Mouse (Mus musculus): ENCODE measurements around the gene Sugp1. TPM values are rescaled to one million over a fixed set of nuclear protein-coding genes. Genes with fewer than 3 reads are reported as not detected.

Gene Sugp1
- polyA plus RNA-seq, 2 experiments = 25.4 to 32.6 TPM

DNA sequence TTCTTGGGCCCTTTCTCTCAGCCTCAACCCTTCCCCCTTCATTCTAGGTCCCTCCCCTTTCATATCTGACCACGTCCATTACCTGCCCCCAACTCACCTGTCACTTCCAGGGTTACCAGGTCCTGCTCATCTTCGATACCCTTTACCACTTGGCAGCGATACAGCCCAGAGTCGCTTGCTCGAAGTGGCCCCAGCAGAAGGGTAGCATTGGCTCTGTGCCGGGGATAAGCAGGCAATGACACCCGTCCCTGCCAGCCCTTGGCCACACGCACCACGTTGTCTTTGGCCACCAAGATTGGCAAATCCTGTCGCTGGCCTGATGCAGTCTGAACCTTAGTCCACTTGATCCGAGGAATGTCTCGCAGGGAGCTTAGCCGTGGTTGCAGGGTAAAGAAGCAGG, 72.3 kb downstream of the Sugp1 start:
- no peak overlapping the region for H3K9ac ChIP-seq (ENCODE audit: low read depth, low read length, severe bottlenecking)
- H3K4me1 ChIP-seq (ENCODE audit: control insufficient read depth, insufficient read depth, low read length) = no peaks in the 10 kb centered on the region
- DNase-seq (ENCODE audit: low spot score) (no peak), ATAC-seq (ENCODE audit: low FRiP score, low read depth) (no peak)
- no peaks in the 10 kb centered on the region for H3K36me3 ChIP-seq (ENCODE audit: control insufficient read depth, insufficient read depth, low read length)
- H3K4me2 ChIP-seq (replicated peaks; ENCODE audit: low read depth, low read length, severe bottlenecking) = no peak overlapping the region
- H3K27me3 ChIP-seq (ENCODE audit: control insufficient read depth, insufficient read depth, low read length) = peaks cover 83% of the 10 kb centered on the region
- H3K9me3 ChIP-seq (ENCODE audit: control insufficient read depth, low read length) = no peaks in the 10 kb centered on the region
- 67% methylated on average over 13 of the region's 13 CpGs for WGBS
- H3K4me3 ChIP-seq (replicated peaks; ENCODE audit: low read length) = no peak overlapping the region
- no peak for TF ChIP-seq POLR2A (IDR thresholded peaks at IDR 0.05; ENCODE audit: borderline replicate concordance, extremely low read depth, insufficient read depth, insufficient read length)
- H3K27ac ChIP-seq (replicated peaks; ENCODE audit: low read depth, low read length) = no peak overlapping the region

DNA sequence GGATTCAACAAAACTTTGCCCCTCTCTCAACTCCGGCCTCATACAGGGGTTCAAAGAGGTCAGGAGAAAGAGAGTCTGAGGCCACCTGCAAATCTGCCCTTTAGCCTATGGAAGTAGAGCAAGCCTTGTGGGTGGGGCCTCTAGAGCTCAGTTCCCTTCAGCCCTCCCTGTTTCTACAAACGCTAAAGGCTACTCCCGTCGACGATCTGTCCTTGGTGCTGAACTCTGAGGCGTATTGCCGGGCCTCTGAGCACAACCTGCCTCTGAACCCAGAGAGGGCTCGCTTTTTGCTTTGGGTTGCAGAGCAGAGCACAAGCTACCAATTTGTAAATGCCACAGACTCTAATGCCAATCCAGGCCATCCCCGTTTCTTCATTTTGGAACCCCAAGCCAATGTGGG, 75.0 kb downstream of the Sugp1 start:
- DNase-seq (ENCODE audit: low spot score) = peak; percentile 79
- no peak overlapping the region for H3K4me3 ChIP-seq (replicated peaks; ENCODE audit: low read length)
- H3K4me2 ChIP-seq (replicated peaks; ENCODE audit: low read depth, low read length, severe bottlenecking) = no peak overlapping the region
- no peak overlapping the region for H3K9ac ChIP-seq (ENCODE audit: low read depth, low read length, severe bottlenecking)
- H3K36me3 ChIP-seq (ENCODE audit: control insufficient read depth, insufficient read depth, low read length) = no peaks in the 10 kb centered on the region
- 10% methylated on average over 9 of the region's 9 CpGs for WGBS
- no peak for TF ChIP-seq POLR2A (IDR thresholded peaks at IDR 0.05; ENCODE audit: borderline replicate concordance, extremely low read depth, insufficient read depth, insufficient read length)
- H3K9me3 ChIP-seq (ENCODE audit: control insufficient read depth, low read length) = no peaks in the 10 kb centered on the region
- H3K4me1 ChIP-seq (ENCODE audit: control insufficient read depth, insufficient read depth, low read length) = 0 out of 2 replicates have a peak, but pooled peaks cover 3% of the 10 kb centered on the region
- H3K27ac ChIP-seq (replicated peaks; ENCODE audit: low read depth, low read length) = no peak overlapping the region
- ATAC-seq (ENCODE audit: low FRiP score, low read depth) = no peak
- H3K27me3 ChIP-seq (ENCODE audit: control insufficient read depth, insufficient read depth, low read length) = peaks cover 59% of the 10 kb centered on the region

DNA sequence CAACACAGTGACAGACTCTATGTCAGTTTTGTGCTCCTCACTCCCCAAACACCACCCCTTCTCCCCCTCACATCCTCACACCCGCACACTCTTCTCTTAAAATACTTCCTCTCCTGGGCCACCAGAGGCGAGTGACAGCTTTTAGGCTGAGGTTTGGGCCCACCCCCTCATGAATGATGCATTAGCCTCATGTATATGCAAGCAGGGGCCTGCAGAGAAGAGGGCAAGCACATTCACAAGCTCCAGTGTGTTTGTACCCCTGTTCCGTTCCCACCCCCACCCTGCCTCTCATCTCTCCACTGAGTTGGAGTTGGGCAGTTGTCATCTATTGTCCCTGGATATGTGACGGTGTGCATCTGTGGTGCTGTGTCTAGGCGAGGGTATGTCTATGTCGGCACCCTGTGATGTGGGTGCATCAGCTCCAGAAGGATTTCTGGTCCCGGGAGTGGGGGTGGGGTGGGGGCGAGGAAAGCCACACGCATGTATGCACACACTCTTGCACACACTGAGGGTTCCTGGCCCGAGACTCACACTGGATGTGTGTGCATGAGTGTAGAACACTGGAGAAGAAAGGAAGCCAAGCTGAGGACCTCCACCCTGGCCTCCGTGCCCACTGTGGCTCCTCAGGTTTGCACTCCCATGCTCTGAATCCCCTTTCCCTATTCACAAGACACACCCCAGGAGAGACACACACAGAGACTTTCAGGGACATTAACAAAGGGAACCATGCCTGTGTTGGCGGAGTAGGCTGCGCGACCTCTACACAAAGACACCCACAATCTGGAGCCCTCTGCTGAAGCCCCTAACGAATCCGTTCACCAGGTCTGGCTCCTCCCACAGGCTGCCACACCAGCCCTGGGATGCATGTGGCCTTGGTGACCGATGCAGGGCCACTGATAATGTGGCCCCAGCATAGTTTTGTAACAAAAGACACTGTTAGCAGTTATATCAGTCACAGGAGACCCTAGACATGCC, 76.4 kb downstream of the Sugp1 start:
- Histone ChIP-seq H3K36me3 (ENCODE audit: control insufficient read depth, insufficient read depth, low read length) (no peaks in the 10 kb centered on the region), H3K4me2 (replicated peaks; ENCODE audit: low read depth, low read length, severe bottlenecking) (no peak overlapping the region), H3K4me1 (ENCODE audit: control insufficient read depth, insufficient read depth, low read length) (0 out of 2 replicates have a peak, but pooled peaks cover 3% of the 10 kb centered on the region), H3K4me3 (replicated peaks; ENCODE audit: low read length) (no peak overlapping the region), H3K27ac (replicated peaks; ENCODE audit: low read depth, low read length) (no peak overlapping the region), H3K9me3 (ENCODE audit: control insufficient read depth, low read length) (no peaks in the 10 kb centered on the region), H3K27me3 (ENCODE audit: control insufficient read depth, insufficient read depth, low read length) (peaks cover 46% of the 10 kb centered on the region), H3K9ac (ENCODE audit: low read depth, low read length, severe bottlenecking) (no peak overlapping the region)
- TF ChIP-seq POLR2A (IDR thresholded peaks at IDR 0.05; ENCODE audit: borderline replicate concordance, extremely low read depth, insufficient read depth, insufficient read length) = no peak
- DNase-seq (ENCODE audit: low spot score) (no peak), ATAC-seq (ENCODE audit: low FRiP score, low read depth) (no peak)
- 12% methylated on average over 17 of the region's 17 CpGs for WGBS

DNA sequence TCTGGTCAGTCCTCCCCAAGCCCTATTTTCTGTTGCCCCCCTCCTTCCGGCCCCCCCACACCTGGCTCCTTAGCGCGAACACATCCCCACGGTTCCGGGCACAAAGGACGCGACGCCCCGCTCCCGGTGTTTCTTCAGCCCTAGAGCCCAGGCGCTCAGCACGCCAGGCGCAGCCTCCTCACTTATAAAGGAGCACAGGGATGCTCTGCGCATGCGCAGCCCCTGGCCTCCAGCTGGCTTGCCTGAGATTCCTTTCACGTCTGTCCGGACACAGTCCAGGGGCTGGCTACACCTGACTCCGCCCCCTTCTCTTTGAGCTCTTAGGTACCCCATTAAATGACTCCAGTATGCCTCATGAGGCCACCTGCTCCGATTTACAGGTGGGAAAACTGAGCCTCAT, 78.1 kb downstream of the Sugp1 start, which contains the start of gene Ncan:
TSS of gene Ncan (minus strand) at position 207 of the 400 bp plus-strand sequence.
- peak within 1 kb of the TSS; percentile 20 for H3K4me3 ChIP-seq (replicated peaks; ENCODE audit: low read length)
- H3K27ac ChIP-seq (replicated peaks; ENCODE audit: low read depth, low read length) = no peak within 1 kb of the TSS
- DNase-seq (ENCODE audit: low spot score) (peak; percentile 72), ATAC-seq (ENCODE audit: low FRiP score, low read depth) (peak; percentile 63)
- 0 out of 2 replicates have a peak, but pooled peaks cover 3% of the 10 kb centered on the region for H3K4me1 ChIP-seq (ENCODE audit: control insufficient read depth, insufficient read depth, low read length)
- peaks cover 35% of the 10 kb centered on the region for H3K27me3 ChIP-seq (ENCODE audit: control insufficient read depth, insufficient read depth, low read length)
- no peak for TF ChIP-seq POLR2A (IDR thresholded peaks at IDR 0.05; ENCODE audit: borderline replicate concordance, extremely low read depth, insufficient read depth, insufficient read length)
- H3K9ac ChIP-seq (ENCODE audit: low read depth, low read length, severe bottlenecking) = 0 out of 2 replicates have a peak within 1 kb of the TSS, but pooled peaks have one; percentile 38
- no peaks in the 10 kb centered on the region for H3K9me3 ChIP-seq (ENCODE audit: control insufficient read depth, low read length)
- no peaks in the 10 kb centered on the region for H3K36me3 ChIP-seq (ENCODE audit: control insufficient read depth, insufficient read depth, low read length)
- WGBS = 1% methylated on average over 19 of the region's 19 CpGs
- H3K4me2 ChIP-seq (replicated peaks; ENCODE audit: low read depth, low read length, severe bottlenecking) = peak within 1 kb of the TSS; percentile 45

Small RNAs within 50 kb of the gene (microRNA-seq; reads per million reads assigned to microRNA genes)
- not detected for gene Mir7066

Other genes with a start within 250 kb of the Sugp1 start
- gene Gmip, start 234.1 kb upstream of the Sugp1 start, polyA plus RNA-seq (2012; rRNA removed) = 25.4 and 27.8 TPM in 2 replicates
- gene Gmip, start 234.1 kb upstream of the Sugp1 start, polyA plus RNA-seq (2014; fragmentation: Nextera tagmentation; extraction: Ambion mirVana) = 7.7 and 8.5 TPM in 2 replicates
- 4.1 and 6.4 TPM in 2 replicates for gene Lpar2, start 220.4 kb upstream of the Sugp1 start, polyA plus RNA-seq (2012; rRNA removed)
- 1.5 TPM in 2 replicates for gene Lpar2, start 220.4 kb upstream of the Sugp1 start, polyA plus RNA-seq (2014; fragmentation: Nextera tagmentation; extraction: Ambion mirVana)
- 6.3 and 6.6 TPM in 2 replicates for gene Pbx4, start 210.3 kb upstream of the Sugp1 start, polyA plus RNA-seq (2012; rRNA removed)
- gene Pbx4, start 210.3 kb upstream of the Sugp1 start, polyA plus RNA-seq (2014; fragmentation: Nextera tagmentation; extraction: Ambion mirVana) = 5.2 and 6.8 TPM in 2 replicates
- gene Cilp2, start 155.1 kb upstream of the Sugp1 start, polyA plus RNA-seq (2012; rRNA removed) = 2.6 and 3.6 TPM in 2 replicates
- 1.5 and 1.9 TPM in 2 replicates for gene Cilp2, start 155.1 kb upstream of the Sugp1 start, polyA plus RNA-seq (2014; fragmentation: Nextera tagmentation; extraction: Ambion mirVana)
- 0.84 and 1.2 TPM in 2 replicates for gene Tssk6, start 140.6 kb upstream of the Sugp1 start, polyA plus RNA-seq (2012; rRNA removed)
- 4.1 TPM in 2 replicates for gene Tssk6, start 140.6 kb upstream of the Sugp1 start, polyA plus RNA-seq (2014; fragmentation: Nextera tagmentation; extraction: Ambion mirVana)
- 85.3 and 97.4 TPM in 2 replicates for gene Ndufa13, start 140.3 kb upstream of the Sugp1 start, polyA plus RNA-seq (2012; rRNA removed)
- 187 and 190 TPM in 2 replicates for gene Ndufa13, start 140.3 kb upstream of the Sugp1 start, polyA plus RNA-seq (2014; fragmentation: Nextera tagmentation; extraction: Ambion mirVana)
- 5.4 and 8.6 TPM in 2 replicates for gene Yjefn3, start 140.1 kb upstream of the Sugp1 start, polyA plus RNA-seq (2012; rRNA removed)
- gene Yjefn3, start 140.1 kb upstream of the Sugp1 start, polyA plus RNA-seq (2014; fragmentation: Nextera tagmentation; extraction: Ambion mirVana) = 4.2 and 5.5 TPM in 2 replicates
- gene Gatad2a, start 46.4 kb upstream of the Sugp1 start, polyA plus RNA-seq (2012; rRNA removed) = 49.2 and 62.3 TPM in 2 replicates
- gene Gatad2a, start 46.4 kb upstream of the Sugp1 start, polyA plus RNA-seq (2014; fragmentation: Nextera tagmentation; extraction: Ambion mirVana) = 65.0 and 78.3 TPM in 2 replicates
- gene Mau2, start 79 bp upstream of the Sugp1 start, polyA plus RNA-seq (2012; rRNA removed) = 85.5 and 124 TPM in 2 replicates
- 50.5 and 51.8 TPM in 2 replicates for gene Mau2, start 79 bp upstream of the Sugp1 start, polyA plus RNA-seq (2014; fragmentation: Nextera tagmentation; extraction: Ambion mirVana)
- gene Tm6sf2, start 30.1 kb downstream of the Sugp1 start, polyA plus RNA-seq (2012; rRNA removed) = 5.2 and 7.2 TPM in 2 replicates
- gene Tm6sf2, start 30.1 kb downstream of the Sugp1 start, polyA plus RNA-seq (2014; fragmentation: Nextera tagmentation; extraction: Ambion mirVana) = 0.54 and 1.2 TPM in 2 replicates
- 0.23 and 0.38 TPM in 2 replicates for gene Hapln4, start 40.6 kb downstream of the Sugp1 start, polyA plus RNA-seq (2012; rRNA removed)
- 0.41 TPM in 1 of 2 replicates, not detected in the other for gene Hapln4, start 40.6 kb downstream of the Sugp1 start, polyA plus RNA-seq (2014; fragmentation: Nextera tagmentation; extraction: Ambion mirVana)
- 0.58 and 0.59 TPM in 2 replicates for gene Ncan, start 78.1 kb downstream of the Sugp1 start, polyA plus RNA-seq (2012; rRNA removed)
- 0.25 and 0.48 TPM in 2 replicates for gene Ncan, start 78.1 kb downstream of the Sugp1 start, polyA plus RNA-seq (2014; fragmentation: Nextera tagmentation; extraction: Ambion mirVana)
- 17.4 and 19.3 TPM in 2 replicates for gene Nr2c2ap, start 88.5 kb downstream of the Sugp1 start, polyA plus RNA-seq (2012; rRNA removed)
- 18.3 and 20.8 TPM in 2 replicates for gene Nr2c2ap, start 88.5 kb downstream of the Sugp1 start, polyA plus RNA-seq (2014; fragmentation: Nextera tagmentation; extraction: Ambion mirVana)
- 33.5 and 38.6 TPM in 2 replicates for gene Rfxank, start 96.3 kb downstream of the Sugp1 start, polyA plus RNA-seq (2012; rRNA removed)
- gene Rfxank, start 96.3 kb downstream of the Sugp1 start, polyA plus RNA-seq (2014; fragmentation: Nextera tagmentation; extraction: Ambion mirVana) = 17.6 and 17.8 TPM in 2 replicates
- gene Borcs8, start 96.7 kb downstream of the Sugp1 start, polyA plus RNA-seq (2012; rRNA removed) = 84.2 and 89.1 TPM in 2 replicates
- 61.4 and 61.8 TPM in 2 replicates for gene Borcs8, start 96.7 kb downstream of the Sugp1 start, polyA plus RNA-seq (2014; fragmentation: Nextera tagmentation; extraction: Ambion mirVana)
- 0.67 and 0.82 TPM in 2 replicates for gene Mef2b, start 96.9 kb downstream of the Sugp1 start, polyA plus RNA-seq (2012; rRNA removed)
- 0.37 TPM in 1 of 2 replicates, not detected in the other for gene Mef2b, start 96.9 kb downstream of the Sugp1 start, polyA plus RNA-seq (2014; fragmentation: Nextera tagmentation; extraction: Ambion mirVana)
- 151 and 303 TPM in 2 replicates for gene Tmem161a, start 129.5 kb downstream of the Sugp1 start, polyA plus RNA-seq (2012; rRNA removed)
- 49.9 and 54.9 TPM in 2 replicates for gene Tmem161a, start 129.5 kb downstream of the Sugp1 start, polyA plus RNA-seq (2014; fragmentation: Nextera tagmentation; extraction: Ambion mirVana)
- gene Slc25a42, start 169.5 kb downstream of the Sugp1 start, polyA plus RNA-seq (2012; rRNA removed) = 23.6 and 27.9 TPM in 2 replicates
- 3.6 and 4.1 TPM in 2 replicates for gene Slc25a42, start 169.5 kb downstream of the Sugp1 start, polyA plus RNA-seq (2014; fragmentation: Nextera tagmentation; extraction: Ambion mirVana)
- 78.7 and 84.4 TPM in 2 replicates for gene Sugp2, start 191.4 kb downstream of the Sugp1 start, polyA plus RNA-seq (2012; rRNA removed)
- 30.6 and 33.8 TPM in 2 replicates for gene Sugp2, start 191.4 kb downstream of the Sugp1 start, polyA plus RNA-seq (2014; fragmentation: Nextera tagmentation; extraction: Ambion mirVana)
- gene Armc6, start 191.7 kb downstream of the Sugp1 start, polyA plus RNA-seq (2012; rRNA removed) = 35.0 and 42.3 TPM in 2 replicates
- gene Armc6, start 191.7 kb downstream of the Sugp1 start, polyA plus RNA-seq (2014; fragmentation: Nextera tagmentation; extraction: Ambion mirVana) = 22.8 and 26.8 TPM in 2 replicates
- gene Homer3, start 240.0 kb downstream of the Sugp1 start, polyA plus RNA-seq (2012; rRNA removed) = 81.2 and 81.3 TPM in 2 replicates
- 38.2 and 43.9 TPM in 2 replicates for gene Homer3, start 240.0 kb downstream of the Sugp1 start, polyA plus RNA-seq (2014; fragmentation: Nextera tagmentation; extraction: Ambion mirVana)

Data from limb, embryonic 14.5 days (tissue).